Mouse (Mus musculus) midbrain, embryonic 13.5 days (tissue): ENCODE measurements around the gene Zfp28. TPM values are rescaled to one million over a fixed set of nuclear protein-coding genes. Genes with fewer than 3 reads are reported as not detected.
"Not testable (repeated sequence)": the region's sequence is repeated elsewhere in the genome, so short reads cannot be mapped to it uniquely, and the experiment has no call there.

Source experiments
- ATAC-seq: fragments of 200-750 bp; cut with Nextera tagmentation; 2 replicates; pipeline ENCODE4 v1.8.0; 2017; ENCODE audit warnings: mild to moderate bottlenecking, moderate TSS enrichment, moderate library complexity
- H3K27ac ChIP-seq: fragments of 300-500 bp; sonication (generic); 2 replicates; pipeline ENCODE4 v1.5.1; 2015; ENCODE audit warnings: inconsistent platforms, mild to moderate bottlenecking, moderate library complexity
- H3K27me3 ChIP-seq: fragments of 300-500 bp; sonication (generic); 2 replicates; pipeline ENCODE4 v1.6.1; 2015; ENCODE audit warnings: mild to moderate bottlenecking, inconsistent platforms
- H3K36me3 ChIP-seq: fragments of 300-500 bp; sonication (generic); 2 replicates; pipeline ENCODE4 v1.6.1; 2015; ENCODE audit warnings: mild to moderate bottlenecking, inconsistent platforms
- H3K4me1 ChIP-seq: fragments of 300-500 bp; sonication (generic); replicated peaks from 2 replicates; pipeline ENCODE4 v1.6.1; 2015; ENCODE audit warnings: inconsistent platforms
- H3K4me2 ChIP-seq: fragments of 300-500 bp; sonication (generic); replicated peaks from 2 replicates; pipeline ENCODE4 v1.6.1; 2015; ENCODE audit warnings: moderate library complexity, mild to moderate bottlenecking, inconsistent platforms
- H3K4me3 ChIP-seq: fragments of 300-500 bp; sonication (generic); replicated peaks from 2 replicates; pipeline ENCODE4 v1.5.1; 2015; ENCODE audit warnings: mild to moderate bottlenecking, inconsistent platforms
- H3K9ac ChIP-seq: fragments of 300-500 bp; sonication (generic); replicated peaks from 2 replicates; pipeline ENCODE4 v1.6.1; 2015; ENCODE audit warnings: mild to moderate bottlenecking, inconsistent platforms
- H3K9me3 ChIP-seq: fragments of 300-500 bp; sonication (generic); 2 replicates; pipeline ENCODE4 v1.6.1; 2016; ENCODE audit warnings: mild to moderate bottlenecking, inconsistent platforms
- WGBS: fragments of 180-500 bp; shearing (Covaris S2); methylation state at CpG from one replicate; pipeline ENCODE4 v1.1.7; 2015; 5-methylcytosine and 5-hydroxymethylcytosine counted together
- polyA plus RNA-seq: library from polyadenylated mRNA; unstranded; fragments of >200 nt; fragmentation: Nextera tagmentation; extraction: Ambion mirVana; gene quantifications from 2 replicates; pipeline ENCODE4 v1.2.1, GENCODE M21; 2015

Zfp28 gene
- polyA plus RNA-seq, 1 experiment from 2014 or later = 16.2 TPM

- Histone ChIP-seq H3K9ac (no peak overlapping the region), H3K36me3 (peaks cover 3% of the 10 kb centered on the region), H3K27me3 (no peaks in the 10 kb centered on the region), H3K4me1 (peaks cover 11% of the 10 kb centered on the region), H3K4me2 (no peak overlapping the region), H3K4me3 (no peak overlapping the region), H3K9me3 (no peaks in the 10 kb centered on the region), H3K27ac (no peak overlapping the region)
- 90% methylated on average over 5 of the region's 5 CpGs for WGBS
- no peak for ATAC-seq
Measured at GRCm38 (mm10) chr7:6367185-6367584, 15.9 kb upstream of the Zfp28 start.

GRCm38 (mm10) chr7:6368146-6368545, 14.9 kb upstream of the Zfp28 start:
- H3K4me1 ChIP-seq = peaks cover 11% of the 10 kb centered on the region

GRCm38 (mm10) chr7:6369460-6369859, 13.6 kb upstream of the Zfp28 start:
- Histone ChIP-seq H3K9ac (no peak overlapping the region), H3K27ac (no peak overlapping the region), H3K9me3 (no peaks in the 10 kb centered on the region), H3K36me3 (peaks cover 6% of the 10 kb centered on the region), H3K4me1 (peaks cover under 1% of the 10 kb centered on the region; the same call in 1 of the 2 replicates), H3K4me2 (no peak overlapping the region), H3K4me3 (no peak overlapping the region), H3K27me3 (no peaks in the 10 kb centered on the region)
- 89% methylated on average over 3 of the region's 3 CpGs for WGBS
- ATAC-seq = no peak

More at GRCm38 (mm10) chr7:6368146-6368545, 14.9 kb upstream of the Zfp28 start:
- H3K9me3 ChIP-seq, H3K27me3 ChIP-seq, H3K4me2 ChIP-seq, ATAC-seq, H3K27ac ChIP-seq, H3K9ac ChIP-seq, H3K36me3 ChIP-seq, H3K4me3 ChIP-seq: not testable (repeated sequence)
- WGBS = 84% methylated on average over 5 of the region's 5 CpGs

DNA sequence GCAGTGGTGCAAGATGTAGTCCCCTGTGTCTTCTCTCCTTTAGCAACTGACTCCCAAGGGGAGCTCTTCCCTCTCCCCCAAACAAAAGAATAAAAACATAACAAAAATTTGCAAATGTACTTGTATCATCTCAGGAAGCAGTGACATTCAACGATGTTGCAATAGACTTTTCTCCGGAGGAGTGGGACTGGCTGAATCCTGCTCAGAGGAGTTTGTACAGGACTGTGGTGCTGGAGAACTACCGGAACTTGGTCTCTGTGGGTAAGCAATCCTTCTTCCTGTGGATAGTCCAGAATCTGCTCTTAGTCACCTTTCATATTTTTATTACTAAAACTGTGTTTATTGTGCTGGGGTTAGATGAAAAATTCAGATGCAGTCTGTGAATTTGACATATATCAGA, 10.1 kb upstream of the Zfp28 start:
- peaks cover 13% of the 10 kb centered on the region for H3K36me3 ChIP-seq
- H3K9me3 ChIP-seq = no peaks in the 10 kb centered on the region
- no peak overlapping the region for H3K4me3 ChIP-seq
- ATAC-seq = no peak
- no peaks in the 10 kb centered on the region for H3K27me3 ChIP-seq
- H3K9ac ChIP-seq = no peak overlapping the region
- no peak overlapping the region for H3K4me2 ChIP-seq
- no peak overlapping the region for H3K27ac ChIP-seq
- no peaks in the 10 kb centered on the region for H3K4me1 ChIP-seq
- WGBS = 92% methylated on average over 3 of the region's 3 CpGs

DNA sequence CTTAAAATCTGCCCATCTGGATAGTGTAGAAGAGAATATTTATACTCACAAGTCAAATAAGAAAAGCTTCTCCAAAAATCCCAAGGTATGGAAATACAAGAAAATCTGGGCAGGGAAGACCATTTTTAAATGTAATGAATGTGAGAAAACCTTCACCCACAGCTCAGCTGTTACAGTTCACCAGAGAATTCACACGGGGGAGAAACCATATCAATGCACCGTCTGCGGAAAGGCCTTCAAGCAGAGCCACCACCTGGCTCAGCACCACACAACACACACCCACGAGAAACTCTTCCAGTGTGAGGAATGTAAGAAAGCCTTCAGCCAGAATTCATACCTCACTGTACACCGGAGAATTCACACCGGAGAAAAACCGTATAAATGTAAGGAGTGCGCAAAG, 4.7 kb upstream of the Zfp28 start:
- Histone ChIP-seq H3K4me2 (no peak overlapping the region), H3K27me3 (no peaks in the 10 kb centered on the region), H3K9ac (no peak overlapping the region), H3K36me3 (peaks cover 18% of the 10 kb centered on the region), H3K27ac (no peak overlapping the region), H3K4me3 (no peak overlapping the region), H3K9me3 (no peaks in the 10 kb centered on the region), H3K4me1 (peaks cover 9% of the 10 kb centered on the region)
- ATAC-seq = no peak
- 90% methylated on average over 8 of the region's 8 CpGs for WGBS

GRCm38 (mm10) chr7:6381431-6381830, 1.7 kb upstream of the Zfp28 start:
- no peaks in the 10 kb centered on the region for H3K9me3 ChIP-seq
- H3K36me3 ChIP-seq = peaks cover 10% of the 10 kb centered on the region
- H3K27me3 ChIP-seq = no peaks in the 10 kb centered on the region
- 79% methylated on average over 2 of the region's 2 CpGs for WGBS
- H3K4me1 ChIP-seq = peaks cover 23% of the 10 kb centered on the region
- ATAC-seq = no peak
- no peak overlapping the region for H3K27ac ChIP-seq
- no peak overlapping the region for H3K9ac ChIP-seq
- H3K4me3 ChIP-seq = no peak overlapping the region
- H3K4me2 ChIP-seq = no peak overlapping the region

GRCm38 (mm10) chr7:6384011-6384410, 916 bp downstream of the Zfp28 start:
- Histone ChIP-seq H3K27ac (no peak overlapping the region), H3K4me3 (peak overlapping the region; percentile 65), H3K36me3 (peaks cover 25% of the 10 kb centered on the region), H3K4me1 (peaks cover 23% of the 10 kb centered on the region), H3K9me3 (no peaks in the 10 kb centered on the region), H3K9ac (peak overlapping the region; percentile 77; the same call in 1 of the 2 replicates), H3K4me2 (peak overlapping the region; percentile 71), H3K27me3 (no peaks in the 10 kb centered on the region)
- peak; percentile 7; the same call in 1 of the 2 replicates for ATAC-seq
- WGBS = 75% methylated on average over 8 of the region's 8 CpGs

- H3K9ac ChIP-seq = no peak overlapping the region
- 96% methylated on average over 8 of the region's 8 CpGs for WGBS
- no peak overlapping the region for H3K27ac ChIP-seq
- no peak overlapping the region for H3K4me2 ChIP-seq
- no peak overlapping the region for H3K4me3 ChIP-seq
- ATAC-seq = no peak
- peaks cover 23% of the 10 kb centered on the region for H3K4me1 ChIP-seq
- peaks cover 51% of the 10 kb centered on the region for H3K36me3 ChIP-seq
- H3K9me3 ChIP-seq = no peaks in the 10 kb centered on the region
- no peaks in the 10 kb centered on the region for H3K27me3 ChIP-seq
Measured at GRCm38 (mm10) chr7:6386995-6387394, 3.9 kb downstream of the Zfp28 start.

GRCm38 (mm10) chr7:6388971-6389370, 5.9 kb downstream of the Zfp28 start:
- Histone ChIP-seq H3K9me3 (no peaks in the 10 kb centered on the region), H3K27me3 (no peaks in the 10 kb centered on the region), H3K27ac (no peak overlapping the region), H3K4me1 (peaks cover 10% of the 10 kb centered on the region), H3K4me3 (no peak overlapping the region), H3K9ac (no peak overlapping the region), H3K4me2 (no peak overlapping the region), H3K36me3 (peaks cover 71% of the 10 kb centered on the region)
- ATAC-seq = no peak
- WGBS = 86% methylated on average over 5 of the region's 5 CpGs

DNA sequence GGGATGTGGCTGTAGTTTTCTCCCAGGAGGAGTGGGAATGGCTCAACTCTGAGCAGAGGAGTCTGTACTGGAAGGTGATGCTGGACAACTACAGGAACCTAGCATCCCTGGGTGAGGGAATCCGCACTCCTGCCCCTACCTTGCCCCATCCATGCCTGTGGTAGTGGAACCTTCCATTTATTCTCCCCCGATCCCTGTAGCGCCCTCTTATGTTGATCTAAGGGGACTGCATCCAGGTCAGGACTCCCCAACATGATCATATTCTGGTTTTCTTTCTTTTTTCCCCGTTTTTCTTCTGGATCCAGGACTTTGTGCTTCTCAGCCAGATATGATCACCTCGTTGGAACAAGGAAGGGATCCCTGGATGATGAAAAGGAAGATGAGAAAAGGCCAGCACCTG, 6.4 kb downstream of the Zfp28 start:
- H3K9ac ChIP-seq = no peak overlapping the region
- peaks cover 5% of the 10 kb centered on the region for H3K4me1 ChIP-seq
- ATAC-seq = no peak
- H3K27me3 ChIP-seq = no peaks in the 10 kb centered on the region
- no peak overlapping the region for H3K4me3 ChIP-seq
- H3K9me3 ChIP-seq = no peaks in the 10 kb centered on the region
- H3K4me2 ChIP-seq = no peak overlapping the region
- WGBS = 72% methylated on average over 5 of the region's 5 CpGs
- H3K27ac ChIP-seq = no peak overlapping the region
- H3K36me3 ChIP-seq = peaks cover 75% of the 10 kb centered on the region

DNA sequence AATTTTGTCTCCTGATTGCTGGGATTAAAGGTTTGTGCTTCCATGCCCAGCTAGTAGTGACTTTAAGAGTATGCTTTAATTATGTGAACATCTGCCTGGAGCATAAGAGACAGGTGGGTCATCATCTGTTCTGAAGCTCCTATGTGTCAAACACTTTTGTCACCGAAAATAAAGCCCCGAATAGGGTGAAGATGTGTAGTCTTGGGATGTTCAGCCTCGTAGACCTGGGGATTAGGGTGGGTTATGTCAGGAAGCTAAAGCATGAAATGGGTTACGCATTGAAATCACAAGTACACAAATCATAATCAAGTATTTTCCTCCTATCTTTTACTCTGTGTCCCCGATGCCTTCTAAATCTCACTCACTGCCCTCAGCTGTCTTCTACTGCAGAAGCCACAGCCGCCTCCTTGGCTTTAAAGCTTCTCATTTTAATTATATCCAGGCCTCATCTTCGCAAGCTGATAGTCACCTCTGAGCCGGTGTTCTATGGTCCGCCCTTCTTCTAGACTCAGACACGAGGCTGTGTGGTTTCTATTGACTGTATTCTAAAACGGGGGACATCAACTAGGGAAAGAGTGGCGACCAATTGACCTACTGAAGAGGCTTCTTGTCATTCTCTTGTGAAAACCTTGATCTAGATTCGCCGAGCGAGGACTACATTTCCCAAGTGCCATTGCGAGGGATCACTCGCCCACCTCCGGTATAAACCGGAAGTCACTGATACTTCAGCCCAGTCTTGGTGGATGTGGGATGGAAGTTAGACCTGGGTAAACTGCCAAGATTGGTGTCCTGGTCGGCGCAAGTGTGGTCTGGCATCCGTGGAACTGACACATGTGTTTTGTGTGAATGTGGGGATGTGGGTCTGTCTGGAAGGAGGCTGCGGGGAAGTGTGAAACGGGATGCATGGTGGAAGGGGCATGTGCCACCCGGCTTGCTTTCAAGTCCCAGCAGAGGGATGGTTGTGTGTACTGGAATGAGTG, 15.2 kb downstream of the Zfp28 start, which contains the start of gene Smim17:
Smim17 (plus strand) TSS at position 720 of the 980 bp plus-strand sequence.
- peak within 1 kb of the TSS; percentile 12; the same call in 1 of the 2 replicates for H3K27ac ChIP-seq
- peak within 1 kb of the TSS; percentile 67 for H3K9ac ChIP-seq
- peaks cover 12% of the 10 kb centered on the region for H3K4me1 ChIP-seq
- no peaks in the 10 kb centered on the region for H3K27me3 ChIP-seq
- WGBS = 26% methylated on average over 25 of the region's 25 CpGs
- H3K4me2 ChIP-seq = peak within 1 kb of the TSS; percentile 69
- peak; percentile 92 for ATAC-seq
- H3K9me3 ChIP-seq = no peaks in the 10 kb centered on the region
- peak within 1 kb of the TSS; percentile 50 for H3K4me3 ChIP-seq
- H3K36me3 ChIP-seq = peaks cover 34% of the 10 kb centered on the region

DNA sequence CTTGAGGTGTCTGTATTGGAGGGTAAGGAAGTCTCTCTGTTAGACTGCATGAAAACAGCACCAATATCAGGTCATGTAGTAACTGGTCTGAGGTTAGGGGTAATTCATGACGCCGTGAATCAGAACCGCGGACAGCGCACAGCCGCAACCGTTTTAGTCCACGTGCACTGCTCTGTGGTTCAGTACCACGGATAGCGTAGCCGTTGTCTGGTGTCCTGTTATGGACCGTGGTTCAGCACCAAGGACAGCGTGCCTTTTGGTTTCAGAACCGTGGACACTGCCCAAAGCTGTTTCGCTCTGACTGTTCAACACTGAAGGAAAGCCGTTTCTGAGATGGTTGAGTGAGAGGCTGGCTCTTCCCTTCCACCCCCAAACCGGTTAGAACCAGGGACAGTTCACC, 26.9 kb downstream of the Zfp28 start, which contains the start of gene Gm20715:
Gm20715 (plus strand) TSS at position 235 of the 400 bp plus-strand sequence.
- 0 out of 2 replicates have a peak, but pooled peaks cover 5% of the 10 kb centered on the region for H3K4me1 ChIP-seq
- H3K36me3 ChIP-seq = no peaks in the 10 kb centered on the region
- H3K27me3 ChIP-seq = no peaks in the 10 kb centered on the region
- H3K4me3 ChIP-seq = no peak within 1 kb of the TSS
- ATAC-seq = peak; percentile 65
- no peak within 1 kb of the TSS for H3K9ac ChIP-seq
- H3K4me2 ChIP-seq = no peak within 1 kb of the TSS
- H3K27ac ChIP-seq = no peak within 1 kb of the TSS
- WGBS = 2% methylated on average over 17 of the region's 17 CpGs
- H3K9me3 ChIP-seq = no peaks in the 10 kb centered on the region
